Mouse (Mus musculus): ENCODE data around the gene Olfr1316. TPM values are rescaled to one million over a fixed set of nuclear protein-coding genes. Genes with fewer than 3 reads are reported as not detected.

The Olfr1316 gene
- polyA plus RNA-seq (2017; shearing (Covaris generic)) = not detected

DNA sequence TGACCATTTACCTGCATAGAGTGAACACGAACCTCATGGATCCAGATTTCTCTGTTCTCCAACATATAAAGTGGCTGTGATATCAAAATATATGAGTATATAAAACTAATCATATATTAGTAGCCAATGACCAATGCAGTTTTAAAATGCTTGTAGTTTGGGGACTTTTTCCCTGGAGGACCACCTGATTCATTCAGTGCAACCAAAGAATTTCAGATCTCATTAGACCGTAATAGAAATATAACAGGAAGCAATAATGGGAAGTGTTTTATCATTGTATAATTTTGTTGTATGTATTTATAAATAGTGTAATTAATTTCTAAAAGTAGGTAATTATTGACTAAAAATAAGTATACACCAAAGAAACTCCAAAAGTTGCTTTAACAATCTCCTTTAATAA lies at the start of gene Olfr1316:
Olfr1316 (minus strand) TSS at position 101 of the 400 bp plus-strand sequence.

DNA sequence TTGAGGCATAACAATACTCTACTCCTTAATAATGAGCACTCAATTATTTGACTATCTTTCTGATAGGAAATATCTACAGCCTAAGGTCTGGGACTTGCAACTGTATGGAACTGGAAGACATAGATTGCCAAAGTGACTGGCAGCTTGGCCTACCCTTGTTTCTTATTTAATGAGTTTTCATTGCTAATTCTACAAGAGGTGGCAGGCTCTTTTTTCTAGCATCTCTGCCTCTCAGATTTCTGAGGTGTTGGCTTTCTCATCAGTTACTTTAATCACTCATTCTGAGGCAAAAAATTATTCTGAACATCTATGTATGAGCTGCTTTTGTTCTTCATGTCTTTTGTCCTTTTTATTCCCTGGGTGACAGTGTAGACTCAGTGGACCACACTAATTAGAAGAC lies 19.1 kb upstream of the Olfr1316 start, which contains the start of gene Olfr1318:
Olfr1318 (plus strand) TSS at position 301 of the 400 bp plus-strand sequence.

DNA sequence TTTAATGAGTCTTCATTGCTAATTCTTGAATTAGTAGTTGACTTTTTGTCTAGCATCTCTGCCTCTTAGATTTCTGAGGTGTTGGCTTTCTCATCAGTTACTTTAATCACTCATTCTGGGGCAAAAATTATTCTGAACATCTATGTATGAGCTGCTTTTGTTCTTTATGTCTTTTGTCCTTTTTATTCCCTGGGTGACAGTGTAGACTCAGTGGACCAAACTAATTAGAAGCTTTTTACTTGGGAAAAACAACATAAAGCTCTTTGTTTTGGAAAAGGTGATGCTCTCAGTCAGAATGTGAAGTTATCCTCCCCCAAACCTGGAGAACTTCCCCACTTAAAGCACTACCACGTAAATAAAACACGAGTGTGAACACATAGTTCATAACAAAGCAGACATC lies 5.3 kb upstream of the Olfr1316 start, which contains the start of gene Olfr1317:
Olfr1317 (plus strand) TSS at position 301 of the 400 bp plus-strand sequence.

DNA sequence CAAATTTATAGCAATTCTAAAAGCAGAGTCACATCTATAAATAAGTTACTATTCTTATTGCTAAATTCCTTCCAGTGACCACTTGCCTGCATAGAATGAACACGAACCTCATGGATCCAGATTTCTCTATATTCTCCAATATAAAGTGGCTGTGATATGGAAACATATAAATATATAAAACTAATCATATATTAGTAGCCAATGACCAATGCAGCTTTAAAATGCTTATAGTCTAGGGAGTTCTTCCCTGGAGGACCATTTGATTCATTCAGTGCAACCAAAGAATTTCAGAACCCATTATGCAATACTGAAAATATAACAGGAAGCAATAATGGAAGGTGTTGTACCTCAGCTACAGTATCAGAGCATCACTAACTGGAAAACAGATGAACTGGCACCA lies 19.4 kb downstream of the Olfr1316 start, which contains the start of gene Olfr1315-ps1:
Olfr1315-ps1 (minus strand) TSS at position 101 of the 400 bp plus-strand sequence.

DNA sequence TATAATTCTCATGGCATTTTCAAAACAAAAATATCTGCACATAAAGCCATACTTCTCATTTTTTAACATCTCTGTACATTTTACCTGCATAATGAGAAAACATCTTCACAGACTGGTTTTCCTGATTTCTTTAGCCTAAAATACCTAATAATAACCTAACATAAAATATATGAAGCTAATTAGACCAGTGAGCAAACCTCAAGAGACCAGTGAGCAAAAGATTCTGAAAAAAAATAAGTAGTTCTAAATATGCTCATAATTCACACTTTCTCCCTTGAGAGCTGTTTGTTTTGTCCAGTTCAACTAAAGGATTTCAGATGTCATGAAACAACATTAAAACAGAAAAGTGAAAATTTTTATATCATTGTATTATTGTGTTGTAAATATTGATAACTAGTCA lies 38.1 kb downstream of the Olfr1316 start, which contains the start of gene Olfr1314:
Olfr1314 (minus strand) TSS at position 101 of the 400 bp plus-strand sequence.

DNA sequence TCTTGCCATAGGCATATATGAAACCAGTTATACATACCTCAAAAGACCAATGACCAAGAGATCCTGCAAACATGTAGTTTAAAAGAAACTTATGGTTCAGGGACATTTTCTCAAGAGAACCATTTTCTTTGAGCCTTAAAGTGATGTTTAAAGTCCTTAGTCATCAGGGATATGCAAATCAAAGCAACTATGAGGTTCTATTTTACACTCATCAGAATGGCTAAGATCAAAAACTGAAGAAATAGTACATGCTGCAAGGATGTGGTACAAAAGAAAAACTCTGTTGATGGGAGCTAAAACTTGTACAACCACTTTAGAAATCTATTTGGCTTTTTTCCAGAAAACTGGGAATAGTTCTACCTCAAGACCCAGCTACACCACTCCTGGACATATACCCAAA lies 57.0 kb downstream of the Olfr1316 start, which contains the start of gene Olfr1313:
Olfr1313 (minus strand) TSS at position 101 of the 400 bp plus-strand sequence.

Other genes with a start within 250 kb of the Olfr1316 start
- gene Olfr1306, start 218.7 kb downstream of the Olfr1316 start, polyA plus RNA-seq (2017; shearing (Covaris generic)) = not detected
- under 1 TPM; 0.05 to 0.11 TPM for gene Olfr1307, start 185.5 kb downstream of the Olfr1316 start, polyA plus RNA-seq (2017; shearing (Covaris generic))
- under 1 TPM in 1 of 2 experiments, not detected in 1; 0.11 TPM for gene Olfr1308, start 170.0 kb downstream of the Olfr1316 start, polyA plus RNA-seq (2017; shearing (Covaris generic))
- gene Olfr1309, start 144.7 kb downstream of the Olfr1316 start, polyA plus RNA-seq (2017; shearing (Covaris generic)) = not detected
- under 1 TPM; 0.04 to 0.05 TPM for gene Olfr1310, start 122.3 kb downstream of the Olfr1316 start, polyA plus RNA-seq (2017; shearing (Covaris generic))
- gene Olfr1311, start 110.6 kb downstream of the Olfr1316 start, polyA plus RNA-seq (2017; shearing (Covaris generic)) = under 1 TPM in 1 of 2 experiments, not detected in 1; 0.09 TPM
- under 1 TPM in 1 of 2 experiments, not detected in 1; 0.10 TPM for gene Olfr1312, start 84.7 kb downstream of the Olfr1316 start, polyA plus RNA-seq (2017; shearing (Covaris generic))
- gene Olfr1313, start 57.1 kb downstream of the Olfr1316 start, polyA plus RNA-seq (2017; shearing (Covaris generic)) = not detected
- gene Olfr1314, start 38.2 kb downstream of the Olfr1316 start, polyA plus RNA-seq (2017; shearing (Covaris generic)) = not detected
- not detected for gene Olfr1315-ps1, start 19.5 kb downstream of the Olfr1316 start, polyA plus RNA-seq (2017; shearing (Covaris generic))
- under 1 TPM in 1 of 2 experiments, not detected in 1; 0.07 TPM for gene Olfr1317, start 5.4 kb upstream of the Olfr1316 start, polyA plus RNA-seq (2017; shearing (Covaris generic))
- under 1 TPM in 1 of 2 experiments, not detected in 1; 0.05 TPM for gene Olfr1318, start 19.2 kb upstream of the Olfr1316 start, polyA plus RNA-seq (2017; shearing (Covaris generic))
- gene Lpcat4, start 104.5 kb upstream of the Olfr1316 start, polyA plus RNA-seq (2017; shearing (Covaris generic)) = 100 to 1,000 TPM in 1 of 2 experiments, 10 to 100 TPM in 1; 46.0 to 104 TPM
- under 1 TPM; 0.04 to 0.22 TPM for gene Nutm1, start 124.3 kb upstream of the Olfr1316 start, polyA plus RNA-seq (2017; shearing (Covaris generic))
- gene Nop10, start 126.9 kb upstream of the Olfr1316 start, polyA plus RNA-seq (2017; shearing (Covaris generic)) = 100 to 1,000 TPM; 111 to 182 TPM
- gene Slc12a6, start 130.8 kb upstream of the Olfr1316 start, polyA plus RNA-seq (2017; shearing (Covaris generic)) = 10 to 100 TPM; 45.4 to 84.5 TPM
- not detected for gene Gm21985, start 131.3 kb upstream of the Olfr1316 start, polyA plus RNA-seq (2017; shearing (Covaris generic))
- gene Emc4, start 233.1 kb upstream of the Olfr1316 start, polyA plus RNA-seq (2017; shearing (Covaris generic)) = 100 to 1,000 TPM in 1 of 2 experiments, 10 to 100 TPM in 1; 78.1 to 106 TPM
- 10 to 100 TPM; 21.9 to 25.6 TPM for gene Katnbl1, start 244.2 kb upstream of the Olfr1316 start, polyA plus RNA-seq (2017; shearing (Covaris generic))